Mouse (Mus musculus) liver, embryonic 14.5 days (tissue): Measurements from ENCODE around the gene Vwc2l. TPM values are rescaled to one million over a fixed set of nuclear protein-coding genes. Genes with fewer than 3 reads are reported as not detected.

Experiments used
- ATAC-seq: fragments of 200-750 bp; cut with Nextera tagmentation; 2 replicates; pipeline ENCODE4 v1.8.0; 2017; ENCODE audit warnings: moderate number of reproducible peaks, mild to moderate bottlenecking, moderate library complexity; ENCODE audit not compliant: insufficient read depth
- DNase-seq, 3 experiments: peaks; one replicate each; pipeline ENCODE4 v3.0.0-alpha.2; 2012 to 2013; ENCODE audit warnings: low read depth in 3 of 3, low spot score in 3 of 3
- H3K27ac ChIP-seq: fragments of 300-500 bp; sonication (generic); 2 replicates; pipeline ENCODE4 v1.5.1; 2014; ENCODE audit warnings: moderate library complexity, mild to moderate bottlenecking, control low read depth, inconsistent platforms
- H3K27me3 ChIP-seq: fragments of 300-500 bp; sonication (generic); 2 replicates; pipeline ENCODE4 v1.6.1; 2014; ENCODE audit warnings: mild to moderate bottlenecking, low read length, moderate library complexity; ENCODE audit not compliant: control insufficient read depth, insufficient read depth
- H3K36me3 ChIP-seq: fragments of 300-500 bp; sonication (generic); replicated peaks from 2 replicates; pipeline ENCODE4 v1.6.1; 2014; ENCODE audit warnings: low read depth; ENCODE audit not compliant: control insufficient read depth, insufficient read depth
- H3K4me1 ChIP-seq, 2 experiments: fragments of 200-500 bp in 1 of 2; fragments of 300-500 bp in 1 of 2; sonication (generic) in 1 of 2; replicated peaks; 2 replicates each; pipeline ENCODE4 v1.6.1; 2012 to 2014; ENCODE audit warnings: antibody characterized with exemption in 1 of 2, inconsistent platforms in 1 of 2, low read length in 1 of 2; ENCODE audit not compliant: control insufficient read depth in 2 of 2, insufficient read depth in 2 of 2
- H3K4me2 ChIP-seq: fragments of 300-500 bp; sonication (generic); 2 replicates; pipeline ENCODE4 v1.6.1; 2014; ENCODE audit warnings: low read depth, mild to moderate bottlenecking, control low read depth, moderate library complexity
- H3K4me3 ChIP-seq, 2 experiments: fragments of 200-500 bp in 1 of 2; fragments of 300-500 bp in 1 of 2; sonication (generic) in 1 of 2; 2 replicates each; pipeline ENCODE4 v1.5.1; 2012 to 2014; ENCODE audit warnings: low read depth in 2 of 2, low read length in 2 of 2, mild to moderate bottlenecking in 2 of 2, control low read depth in 1 of 2, inconsistent platforms in 1 of 2, moderate library complexity in 1 of 2; ENCODE audit not compliant: insufficient read depth in 1 of 2
- H3K9ac ChIP-seq: fragments of 300-500 bp; sonication (generic); replicated peaks from 2 replicates; pipeline ENCODE4 v1.6.1; 2014; ENCODE audit warnings: mild to moderate bottlenecking, control low read depth, moderate library complexity
- H3K9me3 ChIP-seq: fragments of 300-500 bp; sonication (generic); 2 replicates; pipeline ENCODE4 v1.6.1; 2016; ENCODE audit warnings: low read length, mixed read lengths; ENCODE audit not compliant: control insufficient read depth
- CTCF ChIP-seq: IDR thresholded peaks from 2 replicates; pipeline ENCODE4 v1.5.1; 2016; ENCODE audit warnings: antibody characterized with exemption, low read depth, control low read depth
- EP300 ChIP-seq: IDR thresholded peaks from 2 replicates; pipeline ENCODE4 v1.6.1; 2016; ENCODE audit warnings: antibody characterized with exemption, low read depth
- WGBS: fragments of 180-500 bp; shearing (Covaris S2); extraction: QIAGEN DNeasy Blood & Tissue Kit; methylation state at CpG from one replicate; pipeline ENCODE4 v1.1.7; 2014; ENCODE audit not compliant: insufficient replicate concordance; 5-methylcytosine and 5-hydroxymethylcytosine counted together
- polyA plus RNA-seq, 2 experiments: library from polyadenylated mRNA; depleted of rRNA in 1 of 2; stranded (reverse) in 1 of 2; unstranded in 1 of 2; fragments of >200 nt; fragmentation: Nextera tagmentation in 1 of 2; extraction: Ambion mirVana in 1 of 2; gene quantifications; 2 replicates each; pipeline versions ENCODE4 v1.2.1 to v1.2.3; 2012 to 2014

Vwc2l gene
- polyA plus RNA-seq (2012; rRNA removed) (not detected in 2 replicates), polyA plus RNA-seq (2014; fragmentation: Nextera tagmentation; extraction: Ambion mirVana) (not detected in 2 replicates)

- Histone ChIP-seq H3K9me3 (no peaks in the 10 kb centered on the region), H3K4me2 (no peak within 1 kb of the TSS), H3K9ac (no peak within 1 kb of the TSS), H3K27me3 (no peaks in the 10 kb centered on the region), H3K4me3 (no peak within 1 kb of the TSS), H3K4me1 (no peaks in the 10 kb centered on the region), H3K36me3 (no peaks in the 10 kb centered on the region), H3K27ac (no peak within 1 kb of the TSS)
- WGBS, result 9% methylated on average over 13 of the region's 13 CpGs
- ATAC-seq (no peak), DNase-seq (no peak)
- TF ChIP-seq CTCF, result no peak
- no peak for TF ChIP-seq EP300
Measured at GRCm38 (mm10) chr1:70725655-70726066, at the start of gene Vwc2l. Gene Vwc2l (plus strand): TSS chr1:70725715.

GRCm38 (mm10) chr1:70692529-70692928 lies 33.0 kb upstream of the Vwc2l start:
- 57% methylated on average over 2 of the region's 2 CpGs for WGBS
- no peaks in the 10 kb centered on the region for H3K4me1 ChIP-seq
- ATAC-seq, result no peak
- TF ChIP-seq CTCF, result no peak
- TF ChIP-seq EP300, result no peak
- H3K27me3 ChIP-seq, result no peaks in the 10 kb centered on the region
- H3K4me3 ChIP-seq, result no peak overlapping the region
- no peaks in the 10 kb centered on the region for H3K9me3 ChIP-seq
- H3K9ac ChIP-seq, result no peak overlapping the region
- no peaks in the 10 kb centered on the region for H3K36me3 ChIP-seq
- H3K4me2 ChIP-seq, result no peak overlapping the region
- H3K27ac ChIP-seq, result no peak overlapping the region
- no peak for DNase-seq

GRCm38 (mm10) chr1:70700270-70700669 lies 25.2 kb upstream of the Vwc2l start:
- H3K4me1 ChIP-seq, result no peaks in the 10 kb centered on the region
- TF ChIP-seq CTCF (no peak), EP300 (no peak)
- ATAC-seq, result no peak
- no peak overlapping the region for H3K4me3 ChIP-seq
- H3K27me3 ChIP-seq, result no peaks in the 10 kb centered on the region
- H3K9ac ChIP-seq, result no peak overlapping the region
- no peak for DNase-seq
- H3K27ac ChIP-seq, result no peak overlapping the region
- no peak overlapping the region for H3K4me2 ChIP-seq
- H3K9me3 ChIP-seq, result no peaks in the 10 kb centered on the region
- WGBS, result 53% methylated on average over 5 of the region's 5 CpGs
- no peaks in the 10 kb centered on the region for H3K36me3 ChIP-seq

- Histone ChIP-seq H3K36me3 (no peaks in the 10 kb centered on the region), H3K4me2 (no peak overlapping the region), H3K27ac (no peak overlapping the region), H3K4me1 (no peaks in the 10 kb centered on the region), H3K27me3 (no peaks in the 10 kb centered on the region), H3K4me3 (no peak overlapping the region), H3K9ac (no peak overlapping the region), H3K9me3 (no peaks in the 10 kb centered on the region)
- WGBS, result 54% methylated on average over 3 of the region's 3 CpGs
- no peak for ATAC-seq
- TF ChIP-seq CTCF (no peak), EP300 (no peak)
- DNase-seq, result no peak
Measured at GRCm38 (mm10) chr1:70703934-70704333, 21.6 kb upstream of the Vwc2l start.

- Histone ChIP-seq H3K4me2 (no peak overlapping the region), H3K27me3 (no peaks in the 10 kb centered on the region), H3K4me3 (no peak overlapping the region), H3K4me1 (no peaks in the 10 kb centered on the region), H3K36me3 (no peaks in the 10 kb centered on the region), H3K9me3 (no peaks in the 10 kb centered on the region), H3K9ac (no peak overlapping the region), H3K27ac (no peak overlapping the region)
- ATAC-seq (no peak), DNase-seq (no peak)
- TF ChIP-seq EP300 (no peak), CTCF (no peak)
- 52% methylated on average over 3 of the region's 3 CpGs for WGBS
Measured at GRCm38 (mm10) chr1:70705821-70706220, 19.7 kb upstream of the Vwc2l start.
